Mouse (Mus musculus): Measurements from ENCODE around the gene Cct8. TPM values are rescaled to one million over a fixed set of nuclear protein-coding genes. Genes with fewer than 3 reads are reported as not detected.
A peak's percentile ranks its signal among the peaks of the same experiment; 100 is the strongest.

The Cct8 gene
- total RNA-seq, 2 experiments from 2014 or later: 170 to 171 TPM

GRCm38 (mm10) chr16:87454419-87455179 lies 41.1 kb downstream of the Cct8 start, which contains the start of gene Usp16:
TSS of gene Usp16 (plus strand) at chr16:87454703.
- intact Hi-C loops (cut with DNase I): loop anchor here (2.0 kb wide), 1 partner anchor 14 kb away; the partner anchor contains the start of gene Rwdd2b
- DNase-seq (ENCODE audit: low spot score in 2 of 2): peak; percentile 93 to 94

- intact Hi-C loops (cut with DNase I): no loop called here
- DNase-seq (ENCODE audit: low spot score in 2 of 2): no peak
Observed at GRCm38 (mm10) chr16:87453226-87453625, 42.4 kb downstream of the Cct8 start.

- no peak for DNase-seq (ENCODE audit: low spot score in 2 of 2)
- intact Hi-C loops (cut with DNase I): no loop called here
Observed at GRCm38 (mm10) chr16:87445528-87445927, 50.1 kb downstream of the Cct8 start.

- intact Hi-C loops (cut with DNase I): no loop called here
- DNase-seq (ENCODE audit: low spot score in 2 of 2): no peak
Observed at GRCm38 (mm10) chr16:87445110-87445509, 50.6 kb downstream of the Cct8 start.

GRCm38 (mm10) chr16:87444071-87444470 lies 51.6 kb downstream of the Cct8 start:
- no peak for DNase-seq (ENCODE audit: low spot score in 2 of 2)
- intact Hi-C loops (cut with DNase I): no loop called here

- DNase-seq (ENCODE audit: low spot score in 2 of 2): no peak
- intact Hi-C loops (cut with DNase I): no loop called here
Observed at GRCm38 (mm10) chr16:87443245-87443644, 52.4 kb downstream of the Cct8 start.

- intact Hi-C loops (cut with DNase I): no loop called here
- DNase-seq (ENCODE audit: low spot score in 2 of 2): peak in 1 of 2 experiments; percentile 55
Observed at GRCm38 (mm10) chr16:87442291-87442690, 53.4 kb downstream of the Cct8 start.

GRCm38 (mm10) chr16:87441089-87441488 lies 54.6 kb downstream of the Cct8 start:
- no peak for DNase-seq (ENCODE audit: low spot score in 2 of 2)
- intact Hi-C loops (cut with DNase I): loop anchor here (2.0 kb wide), 1 partner anchor 14 kb away; the partner anchor contains the start of gene Usp16

- intact Hi-C loops (cut with DNase I): loop anchor here (2.0 kb wide), 1 partner anchor 15 kb away; the partner anchor contains the start of gene Usp16
- DNase-seq (ENCODE audit: low spot score in 2 of 2): peak; percentile 93 to 95
Observed at GRCm38 (mm10) chr16:87440184-87440686, 55.4 kb downstream of the Cct8 start, which contains the start of gene Rwdd2b. TSS of gene Rwdd2b (minus strand) at chr16:87440573.

GRCm38 (mm10) chr16:87438697-87439096 lies 57.0 kb downstream of the Cct8 start:
- intact Hi-C loops (cut with DNase I): no loop called here

GRCm38 (mm10) chr16:87437096-87437495 lies 58.6 kb downstream of the Cct8 start:
- intact Hi-C loops (cut with DNase I): no loop called here

More at GRCm38 (mm10) chr16:87438697-87439096, 57.0 kb downstream of the Cct8 start:
- DNase-seq (ENCODE audit: low spot score in 2 of 2): no peak

GRCm38 (mm10) chr16:87435411-87436205 lies 60.1 kb downstream of the Cct8 start:
- DNase-seq (ENCODE audit: low spot score in 2 of 2): no peak
- intact Hi-C loops (cut with DNase I): no loop called here

More at GRCm38 (mm10) chr16:87437096-87437495, 58.6 kb downstream of the Cct8 start:
- no peak for DNase-seq (ENCODE audit: low spot score in 2 of 2)

- no peak for DNase-seq (ENCODE audit: low spot score in 2 of 2)
- intact Hi-C loops (cut with DNase I): no loop called here
Observed at GRCm38 (mm10) chr16:87434946-87435345, 60.7 kb downstream of the Cct8 start.

GRCm38 (mm10) chr16:87434266-87434665 lies 61.4 kb downstream of the Cct8 start:
- intact Hi-C loops (cut with DNase I): no loop called here
- no peak for DNase-seq (ENCODE audit: low spot score in 2 of 2)

Other genes with a start within 250 kb of the Cct8 start
- 10 to 100 TPM; 20.4 to 21.3 TPM for gene N6amt1, start 141.7 kb downstream of the Cct8 start, total RNA-seq (2021)
- gene Ltn1, start 63.3 kb downstream of the Cct8 start, total RNA-seq (2021): 10 to 100 TPM; 47.6 to 48.1 TPM
- gene Rwdd2b, start 55.3 kb downstream of the Cct8 start, total RNA-seq (2021): 10 to 100 TPM; 10.1 to 10.4 TPM
- 10 to 100 TPM; 48.7 to 53.3 TPM for gene Usp16, start 41.2 kb downstream of the Cct8 start, total RNA-seq (2021)
- under 1 TPM; 0.66 to 0.77 TPM for gene Map3k7cl, start 57.5 kb upstream of the Cct8 start, total RNA-seq (2021)
- gene Bach1, start 203.1 kb upstream of the Cct8 start, total RNA-seq (2021): 10 to 100 TPM; 14.0 to 14.2 TPM